Mouse (Mus musculus) MEL (cell line): ENCODE measurements around the gene Chd2. TPM values are rescaled to one million over a fixed set of nuclear protein-coding genes. Genes with fewer than 3 reads are reported as not detected.

ENCODE experiments used
- DNase-seq: peaks from one replicate; pipeline ENCODE4 v3.0.0; 2011; ENCODE audit warnings: low read depth, low spot score
- H3K27ac ChIP-seq: 2 replicates; pipeline ENCODE4 v1.5.1; 2012; ENCODE audit warnings: low read depth, mild to moderate bottlenecking, control low read depth, low read length, moderate library complexity; ENCODE audit not compliant: control insufficient read depth
- H3K27me3 ChIP-seq, 2 experiments: fragments of 150-350 bp in 1 of 2; sonication (generic) in 1 of 2; 2 replicates each; pipeline ENCODE4 v1.6.1; 2012; ENCODE audit warnings: low read length in 2 of 2, mild to moderate bottlenecking in 2 of 2, improper control_type of control experiment in 1 of 2, moderate library complexity in 1 of 2; ENCODE audit not compliant: insufficient read depth in 2 of 2, control insufficient read depth in 1 of 2
- H3K36me3 ChIP-seq, 2 experiments: 2 replicates each; pipeline ENCODE4 v1.6.1; 2012 to 2014; ENCODE audit warnings: low read length in 2 of 2, improper control_type of control experiment in 1 of 2, inconsistent platforms in 1 of 2, mild to moderate bottlenecking in 1 of 2; ENCODE audit not compliant: insufficient read depth in 2 of 2, control insufficient read depth in 1 of 2
- H3K4me1 ChIP-seq, 2 experiments: fragments of 150-350 bp in 1 of 2; sonication (generic) in 1 of 2; 2 replicates each; pipeline ENCODE4 v1.6.1; 2012; ENCODE audit warnings: low read length in 2 of 2, improper control_type of control experiment in 1 of 2, mild to moderate bottlenecking in 1 of 2; ENCODE audit not compliant: insufficient read depth in 2 of 2, control insufficient read depth in 1 of 2
- H3K4me3 ChIP-seq, 2 experiments: fragments of 150-350 bp in 1 of 2; sonication (generic) in 1 of 2; 2 replicates each; pipeline ENCODE4 v1.5.1; 2012; ENCODE audit warnings: low read depth in 2 of 2, low read length in 2 of 2, mild to moderate bottlenecking in 2 of 2, moderate library complexity in 2 of 2, control low read depth in 1 of 2, improper control_type of control experiment in 1 of 2; ENCODE audit not compliant: control insufficient read depth in 1 of 2, insufficient read depth in 1 of 2
- H3K79me2 ChIP-seq: 2 replicates; pipeline ENCODE4 v1.6.1; 2012; ENCODE audit warnings: mild to moderate bottlenecking, low read length, moderate library complexity; ENCODE audit not compliant: control insufficient read depth, poor library complexity, insufficient read depth
- H3K9ac ChIP-seq: 2 replicates; pipeline ENCODE4 v1.6.1; 2012; ENCODE audit warnings: low read depth, mild to moderate bottlenecking, control low read depth, low read length, moderate library complexity; ENCODE audit not compliant: control insufficient read depth, poor library complexity, severe bottlenecking
- H3K9me3 ChIP-seq: fragments of 150-350 bp; sonication (generic); replicated peaks from 2 replicates; pipeline ENCODE4 v1.6.1; 2012; ENCODE audit warnings: mild to moderate bottlenecking, low read length, improper control_type of control experiment, moderate library complexity; ENCODE audit not compliant: insufficient read depth
- CHD1 ChIP-seq: IDR thresholded peaks from 2 replicates; pipeline ENCODE4 v1.6.1; 2012; ENCODE audit warnings: low read depth, mild to moderate bottlenecking, inconsistent platforms, low read length, improper control_type of control experiment
- CTCF ChIP-seq, 3 experiments: IDR thresholded peaks in 2 of 3; conservative IDR thresholded peaks in 1 of 3; 2 replicates each; pipeline ENCODE4 v1.5.1; 2011 to 2012; ENCODE audit warnings: low read length in 3 of 3, low read depth in 2 of 3, mild to moderate bottlenecking in 2 of 3, improper control_type of control experiment in 1 of 3, inconsistent platforms in 1 of 3, mixed read lengths in 1 of 3, moderate library complexity in 1 of 3; ENCODE audit not compliant: control insufficient read depth in 1 of 3, insufficient read depth in 1 of 3, poor library complexity in 1 of 3, severe bottlenecking in 1 of 3
- E2F4 ChIP-seq: IDR thresholded peaks from 2 replicates; pipeline ENCODE4 v1.6.1; 2011; ENCODE audit warnings: low read depth, low read length, improper control_type of control experiment, borderline replicate concordance
- ELF1 ChIP-seq: IDR thresholded peaks from 2 replicates; pipeline ENCODE4 v1.6.1; 2014; ENCODE audit warnings: low read depth, mild to moderate bottlenecking, inconsistent platforms, low read length, improper control_type of control experiment, moderate library complexity
- EP300 ChIP-seq, 2 experiments: IDR thresholded peaks; 2 replicates each; pipeline ENCODE4 v1.6.1; 2011; ENCODE audit warnings: improper control_type of control experiment in 2 of 2, low read length in 2 of 2, low read depth in 1 of 2, mild to moderate bottlenecking in 1 of 2
- ETS1 ChIP-seq: IDR thresholded peaks from 2 replicates; pipeline ENCODE4 v1.6.1; 2012; ENCODE audit warnings: low read depth, mild to moderate bottlenecking, inconsistent platforms, low read length, improper control_type of control experiment, moderate library complexity
- GABPA ChIP-seq: IDR thresholded peaks from 2 replicates; pipeline ENCODE4 v1.6.1; 2012; ENCODE audit warnings: low read depth, mild to moderate bottlenecking, inconsistent platforms, low read length, improper control_type of control experiment, moderate library complexity
- GATA1 ChIP-seq: IDR thresholded peaks from 2 replicates; pipeline ENCODE4 v1.6.1; 2011; ENCODE audit warnings: low read depth, low read length, improper control_type of control experiment
- HCFC1 ChIP-seq: IDR thresholded peaks from 2 replicates; pipeline ENCODE4 v1.6.1; 2012; ENCODE audit warnings: low read depth, mild to moderate bottlenecking, inconsistent platforms, low read length, improper control_type of control experiment, moderate library complexity
- JUND ChIP-seq: IDR thresholded peaks from 2 replicates; pipeline ENCODE4 v1.6.1; 2011; ENCODE audit warnings: low read depth, mild to moderate bottlenecking, improper control_type of control experiment, low read length
- MAFK ChIP-seq: IDR thresholded peaks from 2 replicates; pipeline ENCODE4 v1.6.1; 2011; ENCODE audit warnings: low read depth, mild to moderate bottlenecking, low read length, improper control_type of control experiment, borderline replicate concordance
- MAZ ChIP-seq: IDR thresholded peaks from 2 replicates; pipeline ENCODE4 v1.6.1; 2012; ENCODE audit warnings: low read depth, mild to moderate bottlenecking, inconsistent platforms, low read length, improper control_type of control experiment
- MEF2A ChIP-seq: IDR thresholded peaks from 2 replicates; pipeline ENCODE4 v1.6.1; 2014; ENCODE audit warnings: low read depth, mild to moderate bottlenecking, inconsistent platforms, low read length, improper control_type of control experiment; ENCODE audit not compliant: poor library complexity, insufficient replicate concordance, severe bottlenecking; ENCODE audit errors: extremely low read depth
- MXI1 ChIP-seq: IDR thresholded peaks from 2 replicates; pipeline ENCODE4 v1.6.1; 2011; ENCODE audit warnings: mild to moderate bottlenecking, low read depth, low read length, improper control_type of control experiment
- MYB ChIP-seq: IDR thresholded peaks from 2 replicates; pipeline ENCODE4 v1.6.1; 2011; ENCODE audit warnings: mild to moderate bottlenecking, low read depth, low read length, improper control_type of control experiment
- MYC ChIP-seq: IDR thresholded peaks from 2 replicates; pipeline ENCODE4 v1.6.1; 2011; ENCODE audit warnings: low read depth, mild to moderate bottlenecking, low read length, improper control_type of control experiment, moderate library complexity
- NELFE ChIP-seq: IDR thresholded peaks from 2 replicates; pipeline ENCODE4 v1.6.1; 2011; ENCODE audit warnings: low read depth, low read length, improper control_type of control experiment
- NRF1 ChIP-seq: IDR thresholded peaks from 2 replicates; pipeline ENCODE4 v1.6.1; 2014; ENCODE audit warnings: low read depth, mild to moderate bottlenecking, inconsistent platforms, low read length, improper control_type of control experiment, moderate library complexity; ENCODE audit not compliant: poor library complexity, insufficient read depth, severe bottlenecking
- POLR2A ChIP-seq, 2 experiments: IDR thresholded peaks; 2 replicates each; pipeline ENCODE4 v1.6.1; 2011 to 2012; ENCODE audit warnings: low read length in 2 of 2, mild to moderate bottlenecking in 2 of 2, control low read depth in 1 of 2, improper control_type of control experiment in 1 of 2, low read depth in 1 of 2, moderate library complexity in 1 of 2; ENCODE audit not compliant: control insufficient read depth in 1 of 2, insufficient read depth in 1 of 2, poor library complexity in 1 of 2
- POLR2AphosphoS2 ChIP-seq: IDR thresholded peaks from 2 replicates; pipeline ENCODE4 v1.6.1; 2011; ENCODE audit warnings: low read length, improper control_type of control experiment
- POLR2AphosphoS5 ChIP-seq: IDR thresholded peaks from 2 replicates; pipeline ENCODE4 v1.6.1; 2012; ENCODE audit warnings: low read depth, borderline replicate concordance, mild to moderate bottlenecking, inconsistent platforms, low read length, moderate library complexity, mixed read lengths
- RCOR1 ChIP-seq: IDR thresholded peaks from 2 replicates; pipeline ENCODE4 v1.6.1; 2012; ENCODE audit warnings: low read depth, mild to moderate bottlenecking, inconsistent platforms, low read length, improper control_type of control experiment
- SIN3A ChIP-seq: IDR thresholded peaks from 2 replicates; pipeline ENCODE4 v1.6.1; 2012; ENCODE audit warnings: low read length, improper control_type of control experiment, inconsistent platforms
- TAL1 ChIP-seq: IDR thresholded peaks from 2 replicates; pipeline ENCODE4 v1.6.1; 2012; ENCODE audit warnings: mild to moderate bottlenecking, inconsistent platforms, low read length, moderate library complexity, mixed read lengths
- TCF12 ChIP-seq: IDR thresholded peaks from 2 replicates; pipeline ENCODE4 v1.6.1; 2014; ENCODE audit warnings: low read depth, mild to moderate bottlenecking, inconsistent platforms, low read length, improper control_type of control experiment, moderate library complexity
- UBTF ChIP-seq: IDR thresholded peaks from 2 replicates; pipeline ENCODE4 v1.6.1; 2012; ENCODE audit warnings: low read depth, mild to moderate bottlenecking, inconsistent platforms, low read length, improper control_type of control experiment, moderate library complexity, borderline replicate concordance; ENCODE audit not compliant: insufficient read depth
- USF1 ChIP-seq: IDR thresholded peaks from 2 replicates; pipeline ENCODE4 v1.6.1; 2014; ENCODE audit warnings: low read depth, mild to moderate bottlenecking, inconsistent platforms, low read length, improper control_type of control experiment, moderate library complexity
- ZC3H11A ChIP-seq: IDR thresholded peaks from 2 replicates; pipeline ENCODE4 v1.6.1; 2012; ENCODE audit warnings: low read depth, mild to moderate bottlenecking, inconsistent platforms, low read length, improper control_type of control experiment
- ZNF384 ChIP-seq: IDR thresholded peaks from 2 replicates; pipeline ENCODE4 v1.6.1; 2012; ENCODE audit warnings: low read depth, mild to moderate bottlenecking, inconsistent platforms, low read length, improper control_type of control experiment
- polyA plus RNA-seq, 2 experiments: library from polyadenylated mRNA; stranded (reverse) in 1 of 2; unstranded in 1 of 2; fragments of >175 nt in 1 of 2; fragments of >200 nt in 1 of 2; gene quantifications; 2 replicates each; pipeline versions ENCODE4 v1.2.1 to v1.2.4; 2012; ENCODE audit warnings: low replicate concordance in 2 of 2, low read depth in 1 of 2; ENCODE audit not compliant: insufficient read length in 2 of 2, insufficient read depth in 1 of 2, missing spikeins in 1 of 2
- total RNA-seq: library from RNA; depleted of rRNA; stranded (reverse); fragments of 300-350 nt; gene quantifications from 2 replicates; pipeline ENCODE4 v1.2.3, GENCODE M21; 2012

Gene Chd2
- total and polyA plus RNA-seq, 3 experiments: 9.9 to 275 (median 21.4) TPM

- Histone ChIP-seq H3K79me2 (no peaks in the 10 kb centered on the region), H3K4me3 (no peak overlapping the region), H3K27ac (no peak overlapping the region), H3K27me3 (no peaks in the 10 kb centered on the region), H3K9me3 (no peaks in the 10 kb centered on the region), H3K36me3 (peaks cover 3 to 4% of the 10 kb centered on the region in 2 experiments), H3K9ac (no peak overlapping the region), H3K4me1 (peaks cover 6 to 13% of the 10 kb centered on the region in 2 experiments)
- no peak for DNase-seq
- TF ChIP-seq MYC (no peak), NRF1 (no peak), SIN3A (no peak), UBTF (no peak), ELF1 (no peak), EP300 (IDR thresholded peaks at IDR 0.05; ENCODE audit: low read depth in 1 of 2, low read length in 2 of 2) (no peak), MYB (no peak), HCFC1 (no peak), MAZ (no peak), GABPA (no peak), CTCF (IDR thresholded peaks at IDR 0.05 in 2 of 3, conservative IDR thresholded peaks at IDR 0.05 in 1 of 3; ENCODE audit: control insufficient read depth in 1 of 3, insufficient read depth in 1 of 3, low read depth in 2 of 3, low read length in 3 of 3, poor library complexity in 1 of 3, severe bottlenecking in 1 of 3) (no peak), RCOR1 (no peak), E2F4 (no peak), POLR2A (IDR thresholded peaks at IDR 0.05; ENCODE audit: control insufficient read depth in 1 of 2, insufficient read depth in 1 of 2, low read depth in 1 of 2, low read length in 2 of 2, poor library complexity in 1 of 2) (no peak), MEF2A (no peak)
These were observed 118.4 kb downstream of the Chd2 start for GRCm38 (mm10) chr7:73423236-73423635.

- Histone ChIP-seq H3K36me3 (peaks cover 1 to 4% of the 10 kb centered on the region in 2 experiments; a peak in 3 of 4 replicates), H3K27me3 (no peaks in the 10 kb centered on the region), H3K4me1 (peaks cover 6 to 13% of the 10 kb centered on the region in 2 experiments), H3K4me3 (peak overlapping the region; percentile 2 to 44; a peak in 2 of 4 replicates), H3K9me3 (no peaks in the 10 kb centered on the region), H3K9ac (peak overlapping the region; percentile 12), H3K27ac (no peak overlapping the region), H3K79me2 (no peaks in the 10 kb centered on the region)
- DNase-seq: peak; percentile 80
- TF ChIP-seq ZC3H11A: peak; percentile 76
- TF ChIP-seq POLR2AphosphoS2: no peak
- no peak for TF ChIP-seq E2F4
- no peak; the same call in 1 of the 2 replicates for TF ChIP-seq SIN3A
- no peak for TF ChIP-seq CHD1
- no peak for TF ChIP-seq MEF2A
- TF ChIP-seq ZNF384: peak; percentile 98
- no peak for TF ChIP-seq MYB
- no peak for TF ChIP-seq POLR2AphosphoS5
- no peak for TF ChIP-seq ETS1
- peak; percentile 59 for TF ChIP-seq GATA1
- no peak for TF ChIP-seq USF1
- TF ChIP-seq HCFC1: no peak
- no peak for TF ChIP-seq MAFK
- 0 out of 2 replicates have a peak, but pooled peaks have one; percentile 15 for TF ChIP-seq MAZ
- no peak for TF ChIP-seq GABPA
- TF ChIP-seq NELFE: no peak
- TF ChIP-seq JUND: no peak
- TF ChIP-seq MXI1: no peak
- no peak for TF ChIP-seq TAL1
- TF ChIP-seq TCF12: 0 out of 2 replicates have a peak, but pooled peaks have one; percentile 15
These were observed 119.2 kb downstream of the Chd2 start for GRCm38 (mm10) chr7:73422223-73423113.
